Comparison of ENCODE assay signal across 8 mouse cellular contexts in genomic region chr4:107737907-107738306, GRCm38 (mm10). TPM values are rescaled to one million over a fixed set of nuclear protein-coding genes. Genes with fewer than 3 reads are reported as not detected.
A peak's percentile ranks its signal among the peaks of the same experiment; 100 is the strongest.
DNase-seq lines count a peak whose midpoint lies in the region; ATAC-seq and TF ChIP-seq lines count a peak whose summit lies in the region.

No protein-coding gene starts in this region.

- intact Hi-C loops in heart, postnatal 25 days (cut with DNase I), result loop anchor here (1.0 kb wide), 1 partner anchor 107 kb away; no protein-coding TSS in a partner anchor

- no peak overlapping the region for H3K4me2 ChIP-seq in forebrain, embryonic 14.5 days (ENCODE audit: low read length)
- H3K4me2 ChIP-seq in liver, embryonic 15.5 days, result no peak overlapping the region
- H3K4me2 ChIP-seq in neural tube, embryonic 13.5 days, result no peak overlapping the region
- H3K4me2 ChIP-seq in stomach, postnatal 0 days (replicated peaks; ENCODE audit: low read depth), result no peak overlapping the region

- no peak overlapping the region for H3K27ac ChIP-seq in forebrain, embryonic 14.5 days (ENCODE audit: low read depth, low read length)
- H3K27ac ChIP-seq in liver, embryonic 15.5 days (replicated peaks), result no peak overlapping the region
- no peak overlapping the region for H3K27ac ChIP-seq in neural tube, embryonic 13.5 days (replicated peaks)
- H3K27ac ChIP-seq in stomach, postnatal 0 days (replicated peaks), result no peak overlapping the region

- no peak for TF ChIP-seq EP300 in stomach, postnatal 0 days (optimal IDR thresholded peaks at IDR 0.05)

- no peak overlapping the region for H3K4me3 ChIP-seq in E14TG2a.4 (replicated peaks; ENCODE audit: low read length)
- H3K4me3 ChIP-seq in forebrain, embryonic 14.5 days (ENCODE audit: low read depth, low read length), result no peak overlapping the region
- H3K4me3 ChIP-seq in liver, embryonic 15.5 days (replicated peaks), result no peak overlapping the region
- H3K4me3 ChIP-seq in neural tube, embryonic 13.5 days, result no peak overlapping the region
- no peak overlapping the region for H3K4me3 ChIP-seq in stomach, postnatal 0 days (ENCODE audit: low read depth, low read length)

- H3K9me3 ChIP-seq in E14TG2a.4 (ENCODE audit: low read length), result no peaks in the 10 kb centered on the region
- H3K9me3 ChIP-seq in forebrain, embryonic 14.5 days (replicated peaks; ENCODE audit: control insufficient read depth, low read length), result no peaks in the 10 kb centered on the region
- no peaks in the 10 kb centered on the region for H3K9me3 ChIP-seq in liver, embryonic 15.5 days (replicated peaks)
- no peaks in the 10 kb centered on the region for H3K9me3 ChIP-seq in neural tube, embryonic 13.5 days
- H3K9me3 ChIP-seq in stomach, postnatal 0 days (ENCODE audit: control insufficient read depth, low read length), result no peaks in the 10 kb centered on the region

- H3K9ac ChIP-seq in forebrain, embryonic 14.5 days (ENCODE audit: low read length), result no peak overlapping the region
- H3K9ac ChIP-seq in liver, embryonic 15.5 days, result no peak overlapping the region
- H3K9ac ChIP-seq in neural tube, embryonic 13.5 days, result no peak overlapping the region
- no peak overlapping the region for H3K9ac ChIP-seq in stomach, postnatal 0 days (ENCODE audit: low read length)

- peak; percentile 89 for DNase-seq in forebrain, embryonic 14.5 days (ENCODE audit: low spot score)
- peak; percentile 48 for DNase-seq in heart, postnatal 25 days (ENCODE audit: low spot score)
- DNase-seq in large intestine, adult 2 months (ENCODE audit: low read depth, low spot score), result peak; percentile 50
- DNase-seq in stomach, postnatal 0 days (ENCODE audit: low spot score), result peak; percentile 87

- no peaks in the 10 kb centered on the region for H3K36me3 ChIP-seq in E14TG2a.4 (ENCODE audit: insufficient read depth, low read length)
- no peaks in the 10 kb centered on the region for H3K36me3 ChIP-seq in forebrain, embryonic 14.5 days (ENCODE audit: control insufficient read depth, insufficient read depth, low read length)
- H3K36me3 ChIP-seq in liver, embryonic 15.5 days (replicated peaks), result no peaks in the 10 kb centered on the region
- no peaks in the 10 kb centered on the region for H3K36me3 ChIP-seq in neural tube, embryonic 13.5 days
- no peaks in the 10 kb centered on the region for H3K36me3 ChIP-seq in stomach, postnatal 0 days (ENCODE audit: control insufficient read depth, insufficient read depth, low read length)

- WGBS in forebrain, embryonic 14.5 days, result 4% methylated on average over 6 of the region's 6 CpGs
- WGBS in large intestine, adult 2 months, result 5% methylated on average over 6 of the region's 6 CpGs
- 3% methylated on average over 6 of the region's 6 CpGs for WGBS in liver, embryonic 15.5 days (ENCODE audit: insufficient replicate concordance)
- WGBS in neural tube, embryonic 13.5 days, result 8% methylated on average over 6 of the region's 6 CpGs
- 1% methylated on average over 6 of the region's 6 CpGs for WGBS in stomach, postnatal 0 days

- peak; percentile 84 for TF ChIP-seq CTCF in E14TG2a.4 (conservative IDR thresholded peaks at IDR 0.05; ENCODE audit: low read length)
- TF ChIP-seq CTCF in stomach, postnatal 0 days (IDR thresholded peaks at IDR 0.05; ENCODE audit: low read depth), result peak; percentile 98

- H3K4me1 ChIP-seq in E14TG2a.4 (replicated peaks; ENCODE audit: low read depth, low read length), result peaks cover 28% of the 10 kb centered on the region
- peaks cover 20% of the 10 kb centered on the region for H3K4me1 ChIP-seq in forebrain, embryonic 14.5 days (ENCODE audit: control insufficient read depth, insufficient read depth, low read length)
- no peaks in the 10 kb centered on the region for H3K4me1 ChIP-seq in liver, embryonic 15.5 days (replicated peaks)
- H3K4me1 ChIP-seq in neural tube, embryonic 13.5 days (replicated peaks), result peaks cover 33% of the 10 kb centered on the region
- H3K4me1 ChIP-seq in stomach, postnatal 0 days (replicated peaks; ENCODE audit: control insufficient read depth, insufficient read depth), result no peaks in the 10 kb centered on the region

- peak; percentile 67; the same call in 1 of the 2 replicates for ATAC-seq in cerebellum, adult (ENCODE audit: insufficient number of reproducible peaks, low FRiP score, low TSS enrichment)
- ATAC-seq in forebrain, embryonic 14.5 days, result peak; percentile 79
- peak; percentile 64 for ATAC-seq in liver, embryonic 15.5 days (ENCODE audit: insufficient read depth)
- peak; percentile 67 for ATAC-seq in neural tube, embryonic 13.5 days (ENCODE audit: low read depth)
- ATAC-seq in stomach, postnatal 0 days (ENCODE audit: low FRiP score, low TSS enrichment), result peak; percentile 84

- H3K27me3 ChIP-seq in E14TG2a.4 (ENCODE audit: insufficient read depth, low read length), result peaks cover 44% of the 10 kb centered on the region
- no peaks in the 10 kb centered on the region for H3K27me3 ChIP-seq in forebrain, embryonic 14.5 days (replicated peaks; ENCODE audit: control insufficient read depth, insufficient read depth, low read length)
- peaks cover 10% of the 10 kb centered on the region; the same call in 1 of the 2 replicates for H3K27me3 ChIP-seq in liver, embryonic 15.5 days
- peaks cover 3% of the 10 kb centered on the region; the same call in 1 of the 2 replicates for H3K27me3 ChIP-seq in neural tube, embryonic 13.5 days
- H3K27me3 ChIP-seq in stomach, postnatal 0 days (ENCODE audit: control insufficient read depth, insufficient read depth, low read length), result no peaks in the 10 kb centered on the region

RNA-seq across cellular contexts. Expression of gene Dmrtb1, which starts 53.9 kb away (rescaled TPM):
- 24.3 and 30.6 TPM in 2 replicates for polyA plus RNA-seq in forebrain, embryonic 14.5 days (2014; fragmentation: Nextera tagmentation; extraction: Ambion mirVana)
- total RNA-seq in heart, postnatal 25 days (2021), result not detected
- not detected in 2 replicates for polyA plus RNA-seq in large intestine, adult 2 months (2012; rRNA removed)
- polyA plus RNA-seq in liver, embryonic 15.5 days (2015; fragmentation: Nextera tagmentation; extraction: Ambion mirVana), result 0.08 TPM in 1 of 2 replicates, not detected in the other
- 14.5 TPM in 2 replicates for polyA plus RNA-seq in neural tube, embryonic 13.5 days (2015; fragmentation: Nextera tagmentation; extraction: Ambion mirVana)
- polyA plus RNA-seq in stomach, postnatal 0 days (2015; fragmentation: Nextera tagmentation; extraction: Ambion mirVana), result not detected in 2 replicates

Comparison
In these comparisons a context has a peak if more than half of its experiments do, and no peak if none do; other contexts are left out.
1. RNA of gene Dmrtb1, which starts 53.9 kb away (polyA plus RNA-seq): 24.3 to 30.6 TPM in forebrain, embryonic 14.5 days and 14.5 TPM in neural tube, embryonic 13.5 days; not detected in large intestine, adult 2 months, 0.08 TPM in liver, embryonic 15.5 days and not detected in stomach, postnatal 0 days; every median in the first group is over 10 times any median in the second.
2. Peak in every context shown above with its lines, with median percentiles within 50 percentile points of each other: ATAC-seq and DNase-seq.